Mouse (Mus musculus): ENCODE measurements at regions not wholly inside any gene's neighbourhood (a gene's known extent, or its start where the extent isn't known, plus 50 kb on each side); places are given as distances from the start of the nearest gene placed in this dataset.

- DNase-seq (ENCODE audit: low read depth, low spot score) = no peak
- no peaks in the 10 kb centered on the region for H3K4me1 ChIP-seq (ENCODE audit: control insufficient read depth in 1 of 2, insufficient read depth in 2 of 2, low read length in 2 of 2)
- H3K79me2 ChIP-seq (ENCODE audit: control insufficient read depth, insufficient read depth, low read length, poor library complexity) = no peaks in the 10 kb centered on the region
- H3K27me3 ChIP-seq (ENCODE audit: control insufficient read depth in 1 of 2, insufficient read depth in 2 of 2, low read length in 2 of 2) = no peaks in the 10 kb centered on the region
- H3K27ac ChIP-seq (ENCODE audit: control insufficient read depth, low read depth, low read length) = no peak overlapping the region
- H3K9ac ChIP-seq (ENCODE audit: control insufficient read depth, low read depth, low read length, poor library complexity, severe bottlenecking) = no peak overlapping the region
- no peak for TF ChIP-seq POLR2A (IDR thresholded peaks at IDR 0.05; ENCODE audit: control insufficient read depth in 1 of 2, insufficient read depth in 1 of 2, low read depth in 1 of 2, low read length in 2 of 2, poor library complexity in 1 of 2)
- TF ChIP-seq USF2 (IDR thresholded peaks at IDR 0.05; ENCODE audit: borderline replicate concordance in 1 of 2, insufficient read depth in 1 of 2, low read depth in 1 of 2, low read length in 2 of 2) = no peak
- no peak for TF ChIP-seq USF1 (IDR thresholded peaks at IDR 0.05; ENCODE audit: low read depth, low read length)
- no peak for TF ChIP-seq TCF12 (IDR thresholded peaks at IDR 0.05; ENCODE audit: low read depth, low read length)
- no peak for TF ChIP-seq SIN3A (IDR thresholded peaks at IDR 0.05; ENCODE audit: low read length)
- no peak for TF ChIP-seq POLR2AphosphoS2 (IDR thresholded peaks at IDR 0.05; ENCODE audit: low read length)
- TF ChIP-seq EP300 (IDR thresholded peaks at IDR 0.05; ENCODE audit: low read depth in 1 of 2, low read length in 2 of 2) = no peak
- TF ChIP-seq ZKSCAN1 (IDR thresholded peaks at IDR 0.05; ENCODE audit: low read depth, low read length) = no peak
- no peak for TF ChIP-seq MYB (IDR thresholded peaks at IDR 0.05; ENCODE audit: low read depth, low read length)
- no peak for TF ChIP-seq CHD2 (IDR thresholded peaks at IDR 0.05; ENCODE audit: low read length)
- TF ChIP-seq ETS1 (IDR thresholded peaks at IDR 0.05; ENCODE audit: low read depth, low read length) = no peak
- no peak for TF ChIP-seq RCOR1 (IDR thresholded peaks at IDR 0.05; ENCODE audit: low read depth, low read length)
- no peak for TF ChIP-seq ZC3H11A (IDR thresholded peaks at IDR 0.05; ENCODE audit: low read depth, low read length)
- TF ChIP-seq CHD1 (IDR thresholded peaks at IDR 0.05; ENCODE audit: low read depth, low read length) = no peak
- no peak for TF ChIP-seq GABPA (IDR thresholded peaks at IDR 0.05; ENCODE audit: low read depth, low read length)
- no peak for TF ChIP-seq CTCF (IDR thresholded peaks at IDR 0.05 in 2 of 3, conservative IDR thresholded peaks at IDR 0.05 in 1 of 3; ENCODE audit: control insufficient read depth in 1 of 3, insufficient read depth in 1 of 3, low read depth in 2 of 3, low read length in 3 of 3, poor library complexity in 1 of 3, severe bottlenecking in 1 of 3)
- no peak for TF ChIP-seq BHLHE40 (IDR thresholded peaks at IDR 0.05; ENCODE audit: borderline replicate concordance, low read depth, low read length)
- TF ChIP-seq HCFC1 (IDR thresholded peaks at IDR 0.05; ENCODE audit: low read depth, low read length) = no peak
- no peak overlapping the region for H3K4me3 ChIP-seq (ENCODE audit: control insufficient read depth in 1 of 2, insufficient read depth in 1 of 2, low read depth in 2 of 2, low read length in 2 of 2)
- no peaks in the 10 kb centered on the region for H3K9me3 ChIP-seq (replicated peaks; ENCODE audit: insufficient read depth, low read length)
- no peaks in the 10 kb centered on the region for H3K36me3 ChIP-seq (ENCODE audit: control insufficient read depth in 1 of 2, insufficient read depth in 2 of 2, low read length in 2 of 2)
Observed at GRCm38 (mm10) chr13:6340157-6340556, 207.8 kb upstream of the Pitrm1 start.

GRCm38 (mm10) chr13:6341102-6341737 lies 206.7 kb upstream of the Pitrm1 start:
- Histone ChIP-seq H3K27me3 (ENCODE audit: control insufficient read depth in 1 of 2, insufficient read depth in 2 of 2, low read length in 2 of 2) (no peaks in the 10 kb centered on the region), H3K4me1 (ENCODE audit: control insufficient read depth in 1 of 2, insufficient read depth in 2 of 2, low read length in 2 of 2) (no peaks in the 10 kb centered on the region), H3K9ac (ENCODE audit: control insufficient read depth, low read depth, low read length, poor library complexity, severe bottlenecking) (no peak overlapping the region), H3K27ac (ENCODE audit: control insufficient read depth, low read depth, low read length) (no peak overlapping the region), H3K4me3 (ENCODE audit: control insufficient read depth in 1 of 2, insufficient read depth in 1 of 2, low read depth in 2 of 2, low read length in 2 of 2) (no peak overlapping the region), H3K36me3 (ENCODE audit: control insufficient read depth in 1 of 2, insufficient read depth in 2 of 2, low read length in 2 of 2) (no peaks in the 10 kb centered on the region), H3K79me2 (ENCODE audit: control insufficient read depth, insufficient read depth, low read length, poor library complexity) (no peaks in the 10 kb centered on the region), H3K9me3 (replicated peaks; ENCODE audit: insufficient read depth, low read length) (no peaks in the 10 kb centered on the region)
- no peak for DNase-seq (ENCODE audit: low read depth, low spot score)
- no peak for TF ChIP-seq TAL1 (IDR thresholded peaks at IDR 0.05; ENCODE audit: low read length)
